Mouse (Mus musculus) bone marrow macrophage, adult 2 months (primary cell): Measurements from ENCODE around the gene 1190005I06Rik. TPM values are rescaled to one million over a fixed set of nuclear protein-coding genes. Genes with fewer than 3 reads are reported as not detected.

ENCODE experiments used
- H3K27ac ChIP-seq: 2 replicates; pipeline ENCODE4 v1.5.1; 2012; ENCODE audit warnings: low read depth, low read length; ENCODE audit not compliant: insufficient read depth
- H3K4me1 ChIP-seq: 2 replicates; pipeline ENCODE4 v1.6.1; 2012; ENCODE audit warnings: low read length; ENCODE audit not compliant: control insufficient read depth, insufficient read depth
- H3K4me3 ChIP-seq: 2 replicates; pipeline ENCODE4 v1.5.1; 2012; ENCODE audit warnings: mild to moderate bottlenecking, low read length, moderate library complexity; ENCODE audit not compliant: insufficient read depth
- CTCF ChIP-seq: IDR thresholded peaks from 2 replicates; pipeline ENCODE4 v1.5.1; 2012; ENCODE audit warnings: low read depth, mild to moderate bottlenecking, low read length, moderate library complexity
- POLR2A ChIP-seq: IDR thresholded peaks from 2 replicates; pipeline ENCODE4 v1.6.1; 2012; ENCODE audit warnings: mild to moderate bottlenecking, low read depth, low read length, borderline replicate concordance
- polyA plus RNA-seq: library from polyadenylated mRNA; stranded (reverse); fragments of >200 nt; gene quantifications from 2 replicates; pipeline ENCODE4 v1.2.4, GENCODE M21; 2012; ENCODE audit not compliant: missing spikeins, insufficient read depth, insufficient read length

1190005I06Rik gene
- 1.1 and 1.6 TPM in 2 replicates for polyA plus RNA-seq

DNA sequence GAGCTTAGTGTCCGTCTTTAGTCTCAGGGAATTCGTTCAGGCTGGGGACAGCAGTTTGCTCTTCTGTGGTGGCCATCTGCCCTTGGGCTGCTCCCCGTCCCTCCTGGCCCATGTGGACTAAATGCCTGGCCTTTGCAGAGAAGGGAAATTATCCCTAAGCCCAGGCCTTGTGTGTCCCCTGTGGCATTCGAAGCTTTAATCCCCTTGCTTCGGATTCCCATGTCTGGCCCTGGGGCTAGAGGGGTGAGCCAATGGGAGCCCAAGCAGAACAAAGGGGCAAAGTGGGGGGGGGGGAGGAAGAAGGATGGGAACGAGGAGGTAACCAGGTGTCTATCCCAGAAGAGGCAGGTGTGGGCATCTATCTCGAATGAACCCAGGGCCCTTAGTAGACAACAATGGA, at the start of gene 1190005I06Rik:
Gene 1190005I06Rik (minus strand): TSS at position 101 of the 400 bp plus-strand sequence.
- TF ChIP-seq CTCF (no peak), POLR2A (no peak)
- Histone ChIP-seq H3K27ac (no peak within 1 kb of the TSS), H3K4me1 (no peaks in the 10 kb centered on the region), H3K4me3 (no peak within 1 kb of the TSS)

DNA sequence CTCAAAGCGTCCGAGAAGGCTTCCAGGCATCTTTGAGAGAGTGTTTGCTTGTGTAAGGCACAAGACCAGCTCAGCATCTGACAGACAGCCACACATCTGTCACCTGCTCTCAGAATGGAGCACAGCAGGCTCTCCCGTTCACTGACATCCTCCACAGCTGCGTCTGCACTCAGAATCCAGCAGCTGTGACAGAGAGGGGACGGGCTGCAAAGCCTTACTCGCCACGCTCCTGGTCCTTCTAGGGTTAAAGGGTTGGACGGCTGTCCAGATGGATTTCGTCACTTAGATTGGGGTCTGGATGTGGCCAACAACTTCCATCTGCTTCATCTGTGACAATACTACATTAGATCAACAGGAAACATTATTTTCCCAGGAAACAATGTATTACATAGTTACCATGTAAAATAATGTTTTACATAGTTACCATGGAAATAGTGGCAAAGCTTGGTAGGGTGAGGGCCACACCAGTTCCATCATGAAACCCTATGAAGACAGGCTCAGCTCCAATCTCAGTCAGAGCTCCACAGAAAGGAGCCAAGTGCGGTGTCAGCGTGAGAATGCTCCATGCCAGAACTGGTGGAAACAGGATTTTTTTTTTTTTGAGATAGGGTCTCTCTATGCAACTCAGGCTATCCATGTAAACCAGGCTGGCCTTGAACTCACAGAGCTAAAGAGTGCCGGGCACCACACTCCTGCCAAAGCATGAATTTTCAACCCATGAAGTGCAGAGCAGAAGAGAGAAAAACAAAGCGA, 49.1 kb upstream of the 1190005I06Rik start:
- 0 out of 2 replicates have a peak, but pooled peaks have one; percentile 4 for TF ChIP-seq POLR2A
- TF ChIP-seq CTCF, result no peak
- H3K4me1 ChIP-seq, result peaks cover 71% of the 10 kb centered on the region
- peak overlapping the region; percentile 7; the same call in 1 of the 2 replicates for H3K4me3 ChIP-seq
- peak overlapping the region; percentile 99 for H3K27ac ChIP-seq

DNA sequence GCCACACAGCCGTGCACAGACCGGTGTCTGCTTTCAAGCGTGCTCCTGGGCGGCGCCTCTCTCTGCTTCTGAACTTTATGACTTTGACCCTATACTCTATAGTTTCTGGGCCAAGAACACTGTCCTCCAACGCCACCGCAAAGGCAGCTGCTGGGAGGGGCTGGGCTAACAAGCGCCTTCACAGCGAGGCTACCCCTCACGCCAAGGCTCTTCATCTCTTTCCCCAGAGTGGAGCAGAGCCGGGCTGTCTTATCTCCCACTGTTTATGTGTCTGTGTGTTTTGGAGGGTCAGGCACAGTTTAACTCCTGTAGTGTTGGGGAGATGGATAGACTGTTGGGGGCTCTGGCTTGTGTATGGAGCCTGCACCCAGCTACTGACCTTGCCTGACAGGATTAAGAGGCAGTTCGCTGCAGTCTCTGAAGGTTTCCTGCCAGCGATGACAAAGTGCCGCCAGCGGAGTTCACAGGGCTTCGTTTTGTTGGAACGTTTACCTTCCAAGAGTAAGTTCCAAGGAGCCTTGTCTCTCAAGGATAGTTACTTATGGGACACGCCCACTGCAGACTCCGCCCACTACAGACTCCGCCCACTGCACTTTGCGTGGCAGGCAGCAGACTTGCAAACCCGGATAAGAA, 46.5 kb upstream of the 1190005I06Rik start:
- TF ChIP-seq POLR2A (no peak), CTCF (no peak)
- H3K4me3 ChIP-seq, result no peak overlapping the region
- H3K4me1 ChIP-seq, result peaks cover 51% of the 10 kb centered on the region

DNA sequence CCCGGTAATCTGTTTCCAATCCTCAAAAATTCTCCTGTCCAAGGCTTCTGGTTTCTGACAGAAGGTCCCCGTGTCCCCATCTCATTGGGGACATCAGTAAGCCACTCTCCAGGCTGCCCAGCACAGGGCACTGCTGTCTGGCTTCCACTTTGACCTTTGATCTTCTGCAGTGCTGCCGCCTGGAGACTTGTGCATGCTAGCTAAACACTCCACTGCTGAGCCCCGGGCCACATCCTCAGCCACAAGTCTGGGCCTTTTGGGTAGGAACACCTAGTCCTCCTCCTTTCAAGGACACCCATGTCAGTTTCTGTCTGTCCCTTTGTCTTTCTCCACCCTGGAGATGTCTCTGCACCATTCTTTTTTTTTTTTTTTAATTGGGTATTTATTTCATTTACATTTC, 45.5 kb upstream of the 1190005I06Rik start:
- Histone ChIP-seq H3K4me1 (peaks cover 44% of the 10 kb centered on the region), H3K27ac (no peak overlapping the region), H3K4me3 (no peak overlapping the region)
- TF ChIP-seq CTCF (no peak), POLR2A (no peak)

More for the DNA sequence above, 46.5 kb upstream of the 1190005I06Rik start:
- no peak overlapping the region for H3K27ac ChIP-seq

DNA sequence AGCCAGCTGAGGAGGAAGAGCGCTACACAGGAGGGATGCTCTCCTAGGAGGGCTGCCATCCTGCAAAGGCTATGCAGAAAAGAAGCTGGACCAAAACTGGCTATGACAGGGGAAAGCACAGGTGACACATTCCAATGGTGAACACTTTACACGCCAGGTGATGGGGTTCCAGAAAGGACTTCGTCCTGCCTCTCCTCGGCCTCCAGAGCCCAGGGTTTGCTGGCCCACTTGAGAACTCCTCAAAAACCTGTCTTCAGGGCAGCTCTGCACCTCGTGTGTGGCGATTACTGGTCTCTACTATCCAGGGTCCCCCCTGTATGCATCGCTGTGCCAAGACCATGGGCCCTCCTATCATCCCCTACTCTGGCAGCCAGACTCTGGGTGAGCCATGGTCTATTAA, 41.1 kb upstream of the 1190005I06Rik start:
- H3K27ac ChIP-seq, result no peak overlapping the region
- H3K4me1 ChIP-seq, result peaks cover 49% of the 10 kb centered on the region
- TF ChIP-seq CTCF (no peak), POLR2A (no peak)
- no peak overlapping the region for H3K4me3 ChIP-seq

DNA sequence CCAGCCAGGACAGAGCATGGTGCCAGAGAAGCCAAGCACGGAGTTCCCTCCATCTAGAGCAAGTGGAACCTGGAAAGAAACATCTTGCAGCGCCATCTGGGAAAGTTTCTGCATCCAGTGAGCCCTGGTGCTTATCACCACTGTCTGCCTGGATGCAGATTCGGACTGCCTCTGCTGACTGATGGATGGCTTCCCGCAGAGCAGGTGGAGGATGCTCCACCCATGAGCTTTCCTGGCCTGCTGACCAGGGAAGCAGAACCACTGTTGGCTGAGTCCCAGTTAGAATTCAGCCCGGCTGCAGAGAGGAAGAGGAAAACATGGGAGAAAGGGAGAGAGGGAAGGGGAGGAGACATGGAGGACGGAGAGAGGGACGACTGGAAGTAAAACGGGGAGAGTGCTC, 40.4 kb upstream of the 1190005I06Rik start:
- Histone ChIP-seq H3K4me1 (peaks cover 53% of the 10 kb centered on the region), H3K27ac (no peak overlapping the region), H3K4me3 (no peak overlapping the region)
- no peak for TF ChIP-seq POLR2A

DNA sequence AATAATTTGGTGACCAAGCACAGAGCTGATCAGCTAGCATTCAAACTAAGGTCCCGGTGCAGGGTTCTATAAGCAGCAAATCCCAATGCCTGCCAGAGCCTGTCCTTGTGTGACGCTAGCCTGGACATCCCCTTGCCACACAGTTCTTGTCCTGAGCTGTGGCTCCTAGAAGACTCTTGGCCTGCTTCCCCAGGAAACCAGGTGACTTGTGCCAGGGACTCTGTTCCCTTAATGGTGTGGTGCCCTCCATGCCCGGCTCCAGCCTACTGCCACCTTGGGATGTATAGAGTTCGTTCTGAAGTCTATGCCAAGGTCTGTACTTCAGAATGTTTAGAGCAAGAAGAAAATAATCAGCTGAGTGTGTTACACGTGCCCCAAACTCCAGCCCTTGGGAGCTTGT, 39.1 kb upstream of the 1190005I06Rik start:
- Histone ChIP-seq H3K4me3 (peak overlapping the region; percentile 60), H3K4me1 (peaks cover 58% of the 10 kb centered on the region), H3K27ac (peak overlapping the region; percentile 99)
- TF ChIP-seq CTCF (no peak), POLR2A (no peak)

DNA sequence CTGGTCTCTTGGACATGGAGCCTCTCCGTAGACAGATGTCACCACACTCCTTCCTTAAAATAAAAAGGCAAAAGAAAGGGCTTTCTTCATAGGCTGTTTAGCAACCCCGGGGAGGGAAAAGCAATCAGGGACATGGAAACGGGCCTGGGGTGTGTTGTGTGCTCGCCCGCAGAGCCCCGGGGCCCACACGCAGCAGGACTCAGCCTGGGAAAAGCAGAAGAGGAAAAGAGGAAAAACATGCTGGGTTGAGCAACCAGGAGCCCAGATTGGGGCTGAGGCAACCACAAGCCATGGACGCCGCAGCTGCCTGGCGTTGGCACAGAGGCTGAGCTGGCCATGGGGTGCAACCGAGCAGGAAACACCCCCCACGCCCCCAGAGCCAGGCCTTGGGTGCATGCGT, 38.6 kb upstream of the 1190005I06Rik start:
- peaks cover 58% of the 10 kb centered on the region for H3K4me1 ChIP-seq

DNA sequence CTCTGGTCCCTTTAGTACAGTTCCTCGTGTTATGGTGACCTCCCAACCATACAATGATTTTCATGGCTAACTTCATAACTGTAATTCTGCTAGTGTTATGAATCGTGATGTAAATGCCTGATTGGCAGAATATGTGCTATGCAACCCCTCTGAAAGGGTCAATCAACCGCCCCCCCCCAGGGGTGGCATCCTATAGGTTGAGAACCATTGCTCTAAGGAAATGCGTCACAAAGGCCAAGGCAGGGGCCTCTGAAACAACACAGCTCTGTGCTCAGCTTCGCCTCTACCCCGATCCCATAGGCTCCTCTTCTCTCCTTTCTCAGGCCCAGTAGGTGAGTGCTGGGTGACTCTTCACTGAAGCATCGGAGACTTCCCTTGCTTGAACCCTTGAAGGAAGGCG, 38.2 kb upstream of the 1190005I06Rik start:
- Histone ChIP-seq H3K4me1 (peaks cover 58% of the 10 kb centered on the region), H3K27ac (peak overlapping the region; percentile 99), H3K4me3 (peak overlapping the region; percentile 60)
- TF ChIP-seq POLR2A (peak; percentile 78; the same call in 1 of the 2 replicates), CTCF (no peak)

More for the DNA sequence above, 38.6 kb upstream of the 1190005I06Rik start:
- 0 out of 2 replicates have a peak, but pooled peaks have one; percentile 36 for TF ChIP-seq POLR2A
- TF ChIP-seq CTCF, result no peak
- Histone ChIP-seq H3K27ac (peak overlapping the region; percentile 99), H3K4me3 (peak overlapping the region; percentile 60)

DNA sequence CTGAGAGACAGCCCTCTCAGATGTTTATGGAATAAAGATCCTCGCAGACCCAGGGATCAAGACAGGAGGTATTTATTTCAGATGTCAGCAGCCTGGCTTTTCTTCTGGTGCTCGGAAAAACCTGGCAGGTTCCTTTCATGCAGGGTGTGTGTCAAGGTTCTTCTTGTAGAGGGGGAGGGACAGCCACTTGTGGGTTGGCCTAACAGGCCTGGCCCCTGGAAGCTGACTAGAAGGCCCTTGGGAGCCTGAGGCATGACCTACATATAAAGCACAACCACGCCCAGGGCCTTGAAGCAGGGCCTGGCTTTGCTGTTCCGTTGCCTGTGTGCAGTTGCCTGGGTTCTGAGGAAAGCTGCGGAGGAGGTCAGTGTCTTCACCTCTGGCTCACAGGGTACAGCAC, 37.7 kb upstream of the 1190005I06Rik start:
- H3K4me1 ChIP-seq, result peaks cover 58% of the 10 kb centered on the region
- H3K4me3 ChIP-seq, result peak overlapping the region; percentile 60
- peak overlapping the region; percentile 99 for H3K27ac ChIP-seq
- TF ChIP-seq POLR2A, result no peak
- no peak for TF ChIP-seq CTCF
